Mouse (Mus musculus) Patski (cell line): ENCODE data around the gene Dapk3. TPM values are rescaled to one million over a fixed set of nuclear protein-coding genes. Genes with fewer than 3 reads are reported as not detected.

Experiments
- ATAC-seq: fragments of 100-300 bp; one replicate; pipeline ENCODE4 v1.8.0; 2021
- CTCF ChIA-PET: fragments of 350-600 bp; sonication (Branson Sonifier 250); formaldehyde crosslinking; loops from one replicate; lab custom pipeline; 2022; ENCODE audit warnings: inconsistent platforms; lab: Charles Lee
- POLR2A ChIA-PET: fragments of 350-600 bp; sonication (Branson Sonifier 250); formaldehyde crosslinking; loops from one replicate; lab custom pipeline; 2022; ENCODE audit warnings: antibody characterized with exemption, inconsistent platforms; lab: Charles Lee
- DNase-seq: peaks from one replicate; pipeline ENCODE4 v3.0.0-alpha.2; 2011; ENCODE audit warnings: low read depth, low spot score
- H3K27me3 ChIP-seq: fragments of 371-371 bp; one replicate; pipeline ENCODE4 v1.5.1; 2021
- CTCF ChIP-seq: fragments of 100-300 bp; IDR thresholded peaks from one replicate; pipeline ENCODE4 v1.5.1; 2021
- in situ Hi-C: fragments of 300-500 bp; cut with MboI; formaldehyde crosslinking; loops from 3 replicates; pipeline ENCODE4 v1.11.1; 2018; ENCODE audit warnings: low pct_unique_long_range_greater_than_20kb, mixed read lengths
- polyA plus RNA-seq: library from polyadenylated mRNA; unstranded; gene quantifications from one replicate; pipeline ENCODE4 v1.2.3, GENCODE M21; 2021

Dapk3 gene
- polyA plus RNA-seq, 1 experiment from 2014 or later = 82.0 TPM

GRCm38 (mm10) chr10:81197305-81197704 lies 14.5 kb downstream of the Dapk3 start:
- ChIA-PET CTCF (interaction anchor here (1.9 to 2.7 kb wide), 3 partner anchors 13 to 27 kb away, joined by 4 to 21 read pairs (median 7); no protein-coding TSS in a partner anchor), POLR2A (no interaction called here)
- no peak for DNase-seq
- ATAC-seq = peak; percentile 31
- in situ Hi-C loops = no loop called here
- H3K27me3 ChIP-seq = no peaks in the 10 kb centered on the region
- no peak for TF ChIP-seq CTCF

- in situ Hi-C loops = no loop called here
- DNase-seq (no peak), ATAC-seq (no peak)
- H3K27me3 ChIP-seq = no peaks in the 10 kb centered on the region
- ChIA-PET POLR2A (no interaction called here), CTCF (interaction anchor here (1.9 to 2.7 kb wide), 2 partner anchors 18 to 26 kb away, joined by 7 to 21 read pairs; no protein-coding TSS in a partner anchor)
- TF ChIP-seq CTCF = no peak
Observed at GRCm38 (mm10) chr10:81198230-81198629, 15.4 kb downstream of the Dapk3 start.

GRCm38 (mm10) chr10:81198990-81199389 lies 16.2 kb downstream of the Dapk3 start:
- DNase-seq (no peak), ATAC-seq (no peak)
- H3K27me3 ChIP-seq = no peaks in the 10 kb centered on the region
- in situ Hi-C loops = no loop called here
- ChIA-PET POLR2A (no interaction called here), CTCF (interaction anchor here (1.9 to 2.7 kb wide), 2 partner anchors 17 to 25 kb away, joined by 7 to 21 read pairs; no protein-coding TSS in a partner anchor)
- no peak for TF ChIP-seq CTCF

- ATAC-seq (no peak), DNase-seq (no peak)
- in situ Hi-C loops = no loop called here
- ChIA-PET CTCF (no interaction called here), POLR2A (no interaction called here)
- no peaks in the 10 kb centered on the region for H3K27me3 ChIP-seq
- TF ChIP-seq CTCF = no peak
Observed at GRCm38 (mm10) chr10:81200141-81200540, 17.3 kb downstream of the Dapk3 start.

GRCm38 (mm10) chr10:81200605-81201287 lies 17.9 kb downstream of the Dapk3 start:
- CTCF ChIA-PET = no interaction called here
- DNase-seq (no peak), ATAC-seq (no peak)
- POLR2A ChIA-PET = no interaction called here
- TF ChIP-seq CTCF = no peak
- no peaks in the 10 kb centered on the region for H3K27me3 ChIP-seq
- in situ Hi-C loops = no loop called here

- no peak for DNase-seq
Observed at GRCm38 (mm10) chr10:81201807-81202758, 19.3 kb downstream of the Dapk3 start, which contains the start of gene Nmrk2. Nmrk2 (minus strand) TSS chr10:81202051.

GRCm38 (mm10) chr10:81202978-81203720 lies 20.3 kb downstream of the Dapk3 start:
- no peak for TF ChIP-seq CTCF
- DNase-seq = no peak
- ChIA-PET CTCF (interaction anchor here (0.9 to 1.3 kb wide), 3 partner anchors 13 to 15 kb away, joined by 3 to 5 read pairs (median 4); no protein-coding TSS in a partner anchor), POLR2A (no interaction called here)
- ATAC-seq = no peak
- no peaks in the 10 kb centered on the region for H3K27me3 ChIP-seq
- in situ Hi-C loops = no loop called here

More at GRCm38 (mm10) chr10:81201807-81202758, 19.3 kb downstream of the Dapk3 start, which contains the start of gene Nmrk2:
- ChIA-PET CTCF (interaction anchor here (1.1 to 1.3 kb wide), 2 partner anchors 13 to 16 kb away, joined by 3 read pairs; no protein-coding TSS in a partner anchor), POLR2A (no interaction called here)
- in situ Hi-C loops = no loop called here
- ATAC-seq = no peak
- no peaks in the 10 kb centered on the region for H3K27me3 ChIP-seq
- TF ChIP-seq CTCF = no peak

- ChIA-PET CTCF (interaction anchor here (0.9 kb wide), 1 partner anchor 13 kb away, joined by 3 read pairs; no protein-coding TSS in a partner anchor), POLR2A (no interaction called here)
- DNase-seq = no peak
- ATAC-seq = no peak
- no peaks in the 10 kb centered on the region for H3K27me3 ChIP-seq
- TF ChIP-seq CTCF = no peak
- in situ Hi-C loops = no loop called here
Observed at GRCm38 (mm10) chr10:81204137-81204536, 21.3 kb downstream of the Dapk3 start.

- DNase-seq (no peak), ATAC-seq (no peak)
- no peaks in the 10 kb centered on the region for H3K27me3 ChIP-seq
- ChIA-PET CTCF (interaction anchor here (0.9 to 1.6 kb wide), 4 partner anchors 8 to 34 kb away, joined by 3 to 5 read pairs (median 4); no protein-coding TSS in a partner anchor), POLR2A (interaction anchor here (1.2 kb wide), 1 partner anchor 21 kb away, joined by 3 read pairs; the partner anchor contains the start of gene Atcay)
- no peak for TF ChIP-seq CTCF
- in situ Hi-C loops = no loop called here
Observed at GRCm38 (mm10) chr10:81210154-81210553, 27.3 kb downstream of the Dapk3 start.

GRCm38 (mm10) chr10:81216260-81216659 lies 33.5 kb downstream of the Dapk3 start:
- in situ Hi-C loops = no loop called here
- POLR2A ChIA-PET = interaction anchor here (0.5 kb wide), 1 partner anchor 45 kb away, joined by 3 read pairs; no protein-coding TSS in a partner anchor
- H3K27me3 ChIP-seq = no peaks in the 10 kb centered on the region
- ATAC-seq (no peak), DNase-seq (no peak)
- CTCF ChIA-PET = interaction anchor here (0.8 to 4.8 kb wide), 7 partner anchors 11 to 27 kb away, joined by 3 to 23 read pairs (median 17); no protein-coding TSS in a partner anchor
- TF ChIP-seq CTCF = no peak
